Mouse (Mus musculus): ENCODE data around the gene Slc8b1. TPM values are rescaled to one million over a fixed set of nuclear protein-coding genes. Genes with fewer than 3 reads are reported as not detected.

Gene Slc8b1
- polyA plus RNA-seq, 1 experiment from 2014 or later = 13.4 TPM

DNA sequence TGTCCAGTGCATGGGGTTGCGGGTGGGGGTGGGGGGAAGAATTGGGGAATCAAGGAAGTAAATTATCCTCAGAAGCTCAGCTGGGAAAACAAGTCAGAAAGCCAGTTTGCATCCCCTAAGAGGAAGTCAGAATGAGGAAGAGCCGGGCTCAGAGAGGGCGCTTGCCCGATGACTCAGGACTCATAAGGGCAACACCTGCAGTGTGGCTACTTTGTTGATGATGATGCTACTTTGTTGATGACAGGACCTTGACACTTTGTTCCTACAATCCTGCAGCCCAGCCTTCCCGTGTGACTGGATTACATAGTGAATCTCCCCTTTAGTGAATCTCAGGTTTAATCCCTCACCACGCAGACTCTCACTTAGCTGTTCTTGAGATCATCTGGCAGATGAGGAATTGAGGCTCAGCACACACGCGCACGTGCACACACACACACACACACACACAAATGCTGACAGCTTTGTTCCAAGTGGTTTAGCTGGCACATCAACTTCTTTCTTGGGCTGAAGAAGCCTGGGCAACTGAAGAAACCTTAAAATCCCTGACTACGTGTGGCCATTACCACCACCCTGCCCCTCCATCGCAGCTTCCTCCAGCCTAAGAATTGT lies 59.4 kb downstream of the Slc8b1 start:
- TF ChIP-seq CTCF (IDR thresholded peaks at IDR 0.05) = no peak
- no peaks in the 10 kb centered on the region for H3K27me3 ChIP-seq
- ATAC-seq (no peak), DNase-seq (ENCODE audit: low read depth, low spot score) (no peak)
- in situ Hi-C loops (cut with MboI; ENCODE audit: low pct_unique_long_range_greater_than_20kb) = no loop called here
- ChIA-PET CTCF (interaction anchor here (0.9 to 7.7 kb wide), 2 partner anchors 9 to 34 kb away, joined by 3 to 51 read pairs; no protein-coding TSS in a partner anchor), POLR2A (interaction anchor here (0.6 to 1.7 kb wide), 6 partner anchors 8 to 47 kb away, joined by 3 to 5 read pairs (median 4); partner anchors contain the start of genes Iqcd and Tpcn1)

- H3K27me3 ChIP-seq = no peaks in the 10 kb centered on the region
- in situ Hi-C loops (cut with MboI; ENCODE audit: low pct_unique_long_range_greater_than_20kb) = no loop called here
- ATAC-seq (no peak), DNase-seq (ENCODE audit: low read depth, low spot score) (no peak)
- ChIA-PET CTCF (interaction anchor here (0.8 to 7.7 kb wide), 2 partner anchors 9 to 21 kb away, joined by 3 to 51 read pairs; no protein-coding TSS in a partner anchor), POLR2A (interaction anchor here (0.6 to 1.6 kb wide), 3 partner anchors 17 to 48 kb away, joined by 3 to 5 read pairs (median 3); partner anchors contain the start of genes Iqcd and Tpcn1)
- TF ChIP-seq CTCF (IDR thresholded peaks at IDR 0.05) = no peak
Observed at GRCm38 (mm10) chr5:120571056-120571740, 60.2 kb downstream of the Slc8b1 start.

DNA sequence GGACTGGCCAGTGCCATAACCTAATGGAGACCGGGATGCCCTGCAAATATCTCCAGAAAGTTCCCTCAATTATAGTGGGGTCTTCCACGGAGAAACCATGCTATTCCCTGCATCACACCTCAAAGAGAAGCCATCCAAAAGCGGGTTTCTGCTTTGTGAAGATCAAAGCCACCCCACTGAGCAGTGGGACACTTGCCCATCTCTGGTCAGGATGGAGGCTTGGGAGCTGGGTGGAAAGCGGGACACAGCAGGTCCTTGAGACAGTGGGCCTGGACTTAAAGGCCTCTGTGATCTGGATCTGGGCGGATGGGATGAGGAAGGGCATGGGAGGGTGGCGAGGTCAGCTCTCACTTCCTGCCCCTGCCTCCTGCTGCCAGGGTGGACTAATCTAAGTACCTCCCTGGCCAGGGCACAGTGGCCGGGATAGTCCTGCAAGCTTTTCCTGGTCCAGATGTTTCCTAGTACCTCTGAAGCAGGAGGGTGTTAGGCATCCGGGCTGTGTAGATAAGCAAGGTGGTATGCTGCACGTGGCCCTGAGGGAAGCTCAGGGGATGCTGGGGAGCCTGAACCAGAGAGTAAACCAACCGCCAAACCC lies 63.6 kb downstream of the Slc8b1 start:
- DNase-seq (ENCODE audit: low read depth, low spot score) (no peak), ATAC-seq (no peak)
- H3K27me3 ChIP-seq = no peaks in the 10 kb centered on the region
- in situ Hi-C loops (cut with MboI; ENCODE audit: low pct_unique_long_range_greater_than_20kb) = no loop called here
- TF ChIP-seq CTCF (IDR thresholded peaks at IDR 0.05) = no peak
- ChIA-PET CTCF (interaction anchor here (1.3 kb wide), 1 partner anchor 9 kb away, joined by 3 read pairs; no protein-coding TSS in a partner anchor), POLR2A (interaction anchor here (1.1 kb wide), 1 partner anchor 14 kb away, joined by 4 read pairs; no protein-coding TSS in a partner anchor)

DNA sequence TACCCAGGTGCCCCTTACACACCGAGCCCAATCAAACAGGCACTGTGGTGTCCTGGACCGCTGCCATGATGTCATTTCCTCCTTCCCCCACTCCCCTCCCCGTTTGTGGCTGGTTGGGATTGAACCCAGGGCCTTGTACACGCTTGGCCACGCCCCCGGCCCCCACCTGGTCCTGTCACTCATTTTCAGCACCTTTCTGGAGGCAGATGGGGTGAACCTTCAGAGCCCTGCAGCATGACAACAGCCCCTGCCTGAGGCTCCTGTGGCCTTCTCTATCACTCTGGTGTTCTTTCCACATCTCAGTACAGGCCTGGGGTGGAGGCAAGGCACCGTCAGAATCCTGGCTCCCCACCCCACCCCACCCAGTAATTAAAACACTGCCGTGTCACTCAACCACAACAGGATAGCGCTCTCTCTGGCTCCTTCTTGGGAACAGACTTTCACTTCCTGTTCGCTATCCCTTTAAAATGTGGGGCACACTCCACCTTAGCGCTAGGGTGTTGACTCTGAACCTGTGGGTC lies 65.9 kb downstream of the Slc8b1 start:
- no peak for DNase-seq (ENCODE audit: low read depth, low spot score)
- in situ Hi-C loops (cut with MboI; ENCODE audit: low pct_unique_long_range_greater_than_20kb) = no loop called here
- H3K27me3 ChIP-seq = no peaks in the 10 kb centered on the region
- ATAC-seq = no peak
- no peak for TF ChIP-seq CTCF (IDR thresholded peaks at IDR 0.05)
- CTCF ChIA-PET = no interaction called here
- POLR2A ChIA-PET = interaction anchor here (2.8 kb wide), 1 partner anchor 11 kb away, joined by 31 read pairs; no protein-coding TSS in a partner anchor

DNA sequence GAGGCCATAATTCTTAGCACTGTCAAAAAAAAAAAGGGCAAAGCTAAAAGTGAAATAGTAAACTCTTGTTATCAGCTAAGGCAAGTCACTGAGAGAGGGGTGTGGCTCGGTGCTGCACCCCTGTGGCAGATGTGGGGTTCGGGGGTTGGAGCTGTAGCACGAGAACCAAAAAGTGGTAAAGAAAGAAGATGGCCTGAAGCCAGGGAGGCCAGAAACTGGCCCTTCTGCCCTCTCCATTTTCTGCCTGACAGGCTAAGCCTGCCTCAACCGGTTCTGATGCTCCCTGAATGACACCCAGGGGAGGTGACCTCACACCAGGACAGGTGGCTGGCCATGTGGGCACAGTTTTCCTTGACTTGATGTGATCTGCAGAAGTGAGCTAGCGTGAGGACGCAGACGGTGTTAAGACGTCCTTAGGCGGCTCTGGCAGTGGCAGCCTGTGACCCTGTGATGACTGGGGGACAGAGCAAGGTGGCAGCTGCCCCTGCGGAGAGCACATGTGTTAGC lies 67.0 kb downstream of the Slc8b1 start:
- ChIA-PET CTCF (interaction anchor here (0.6 to 5.3 kb wide), 4 partner anchors 10 to 47 kb away, joined by 4 to 51 read pairs (median 8); no protein-coding TSS in a partner anchor), POLR2A (interaction anchor here (0.7 to 2.8 kb wide), 6 partner anchors 8 to 1958 kb away, joined by 4 to 31 read pairs (median 4); no protein-coding TSS in a partner anchor)
- no peaks in the 10 kb centered on the region for H3K27me3 ChIP-seq
- TF ChIP-seq CTCF (IDR thresholded peaks at IDR 0.05) = no peak
- in situ Hi-C loops (cut with MboI; ENCODE audit: low pct_unique_long_range_greater_than_20kb) = no loop called here
- DNase-seq (ENCODE audit: low read depth, low spot score) = no peak
- ATAC-seq = no peak

GRCm38 (mm10) chr5:120578504-120579081 lies 67.6 kb downstream of the Slc8b1 start:
- POLR2A ChIA-PET = interaction anchor here (0.6 to 2.8 kb wide), 10 partner anchors 9 to 1958 kb away, joined by 3 to 31 read pairs (median 4); partner anchors contain the start of genes Iqcd and Tpcn1
- H3K27me3 ChIP-seq = no peaks in the 10 kb centered on the region
- CTCF ChIA-PET = interaction anchor here (1.4 to 5.3 kb wide), 4 partner anchors 11 to 29 kb away, joined by 4 to 51 read pairs (median 8); no protein-coding TSS in a partner anchor
- TF ChIP-seq CTCF (IDR thresholded peaks at IDR 0.05) = no peak
- DNase-seq (ENCODE audit: low read depth, low spot score) (no peak), ATAC-seq (no peak)
- in situ Hi-C loops (cut with MboI; ENCODE audit: low pct_unique_long_range_greater_than_20kb) = no loop called here

DNA sequence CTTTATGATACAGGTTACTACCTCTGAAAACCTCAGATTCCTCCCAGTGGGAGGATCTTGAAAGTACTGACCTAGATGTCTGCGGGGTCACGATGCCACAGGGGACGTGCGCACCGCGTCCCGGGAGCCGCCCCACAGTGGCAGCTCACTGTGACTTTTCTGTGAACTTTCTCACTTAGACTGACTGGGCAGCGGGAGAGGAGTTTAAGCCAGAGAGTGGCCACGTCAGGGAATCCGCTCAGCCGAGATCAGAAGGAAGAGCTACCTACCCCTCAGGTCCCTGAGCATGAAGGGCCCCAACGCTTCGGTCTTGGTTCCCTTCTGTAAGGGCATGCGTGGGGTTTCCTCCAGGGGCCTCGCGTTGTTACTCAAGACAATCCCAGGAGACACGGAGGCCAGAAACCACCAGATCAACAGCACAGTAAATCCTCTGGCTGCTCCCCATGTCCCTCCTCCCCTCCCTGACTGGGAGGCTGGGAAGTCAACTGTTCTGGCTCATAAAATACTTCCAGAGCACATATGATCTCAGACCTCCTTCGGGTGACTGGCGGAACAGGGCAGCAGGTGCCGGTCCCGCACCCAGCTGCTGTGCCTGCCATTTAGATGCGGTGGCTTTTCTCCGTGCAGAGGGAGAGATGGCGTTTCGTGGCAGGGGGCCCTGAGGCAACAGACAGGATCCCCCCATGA lies 68.4 kb downstream of the Slc8b1 start:
- TF ChIP-seq CTCF (IDR thresholded peaks at IDR 0.05) = no peak
- in situ Hi-C loops (cut with MboI; ENCODE audit: low pct_unique_long_range_greater_than_20kb) = no loop called here
- no peaks in the 10 kb centered on the region for H3K27me3 ChIP-seq
- DNase-seq (ENCODE audit: low read depth, low spot score) (peak; percentile 97), ATAC-seq (peak; percentile 83)
- CTCF ChIA-PET = interaction anchor here (1.4 to 5.3 kb wide), 4 partner anchors 11 to 30 kb away, joined by 4 to 51 read pairs (median 8); no protein-coding TSS in a partner anchor
- POLR2A ChIA-PET = interaction anchor here (0.6 to 2.8 kb wide), 8 partner anchors 9 to 68 kb away, joined by 3 to 31 read pairs (median 5); partner anchors contain the start of genes Iqcd and Tpcn1

DNA sequence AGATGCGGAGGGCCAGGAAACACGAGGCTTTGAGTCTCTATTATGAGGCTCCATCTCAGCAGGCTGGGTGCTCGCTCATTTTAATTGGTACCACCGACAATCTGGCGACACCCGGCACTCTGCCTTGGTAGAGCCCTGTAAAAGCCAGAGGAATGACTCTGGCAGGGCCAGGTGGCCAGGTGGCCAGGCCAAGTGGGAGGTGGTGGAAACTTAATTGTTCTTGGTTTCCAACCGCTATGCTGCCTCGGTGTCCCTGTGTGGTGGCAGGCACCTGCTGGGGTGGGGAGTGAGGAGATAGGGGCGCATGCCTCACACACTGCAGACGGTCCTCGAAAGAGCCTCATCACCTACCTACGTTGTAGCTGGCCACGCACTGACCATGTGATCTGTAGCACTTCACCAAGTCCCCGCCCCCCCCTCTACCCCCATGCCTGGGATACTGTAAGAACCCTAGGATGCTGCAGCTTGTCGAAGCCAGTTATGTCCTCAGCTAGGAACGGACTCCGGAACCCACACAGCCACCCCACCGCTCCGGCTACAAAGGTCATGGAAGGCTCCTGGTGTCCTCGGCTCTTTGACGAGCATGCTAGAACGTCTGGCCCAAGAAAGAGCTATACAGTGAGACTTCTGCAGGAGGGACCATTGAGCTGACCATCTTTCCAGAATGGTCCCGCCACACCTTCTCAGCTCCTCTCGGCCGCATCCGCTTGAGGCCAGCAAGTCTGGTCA lies 69.1 kb downstream of the Slc8b1 start:
- in situ Hi-C loops (cut with MboI; ENCODE audit: low pct_unique_long_range_greater_than_20kb) = no loop called here
- CTCF ChIA-PET = interaction anchor here (1.9 to 5.3 kb wide), 3 partner anchors 12 to 25 kb away, joined by 5 to 51 read pairs (median 10); no protein-coding TSS in a partner anchor
- no peak for ATAC-seq

More for the DNA sequence above, 69.1 kb downstream of the Slc8b1 start:
- no peak for DNase-seq (ENCODE audit: low read depth, low spot score)
- H3K27me3 ChIP-seq = no peaks in the 10 kb centered on the region
- TF ChIP-seq CTCF (IDR thresholded peaks at IDR 0.05) = no peak
- POLR2A ChIA-PET = interaction anchor here (0.9 to 2.8 kb wide), 7 partner anchors 8 to 68 kb away, joined by 3 to 31 read pairs (median 6); partner anchors contain the start of genes Iqcd and Tpcn1
